Mouse (Mus musculus) liver, adult 2 months (tissue): ENCODE results near the gene Irf2. TPM values are rescaled to one million over a fixed set of nuclear protein-coding genes. Genes with fewer than 3 reads are reported as not detected.

Experiments
- DNase-seq: peaks from one replicate; pipeline ENCODE4 v3.0.0-alpha.2; 2011; ENCODE audit warnings: low read depth, low spot score; ENCODE audit errors: extremely low read depth
- H3K27ac ChIP-seq: fragments of 200-500 bp; replicated peaks from 2 replicates; pipeline ENCODE4 v1.5.1; 2012; ENCODE audit warnings: low read depth, mild to moderate bottlenecking, control low read depth, inconsistent platforms, low read length; ENCODE audit not compliant: insufficient read depth
- H3K27me3 ChIP-seq: fragments of 200-500 bp; 2 replicates; pipeline ENCODE4 v1.6.1; 2012; ENCODE audit warnings: mild to moderate bottlenecking, moderate library complexity, low read length, inconsistent platforms; ENCODE audit not compliant: control insufficient read depth, insufficient read depth
- H3K36me3 ChIP-seq: fragments of 200-500 bp; 2 replicates; pipeline ENCODE4 v1.6.1; 2012; ENCODE audit warnings: low read length, inconsistent platforms; ENCODE audit not compliant: control insufficient read depth, insufficient read depth
- H3K4me1 ChIP-seq: fragments of 200-500 bp; 2 replicates; pipeline ENCODE4 v1.6.1; 2011; ENCODE audit warnings: low read length; ENCODE audit not compliant: control insufficient read depth, insufficient read depth
- H3K4me3 ChIP-seq: fragments of 200-500 bp; 2 replicates; pipeline ENCODE4 v1.5.1; 2011; ENCODE audit warnings: low read depth, mild to moderate bottlenecking, control low read depth, low read length, moderate library complexity; ENCODE audit not compliant: insufficient read depth
- H3K79me2 ChIP-seq: fragments of 200-500 bp; 2 replicates; pipeline ENCODE4 v1.6.1; 2012; ENCODE audit warnings: inconsistent platforms, mild to moderate bottlenecking, low read length, moderate library complexity; ENCODE audit not compliant: control insufficient read depth, insufficient read depth
- H3K9ac ChIP-seq: fragments of 200-500 bp; 2 replicates; pipeline ENCODE4 v1.6.1; 2012; ENCODE audit warnings: low read depth, mild to moderate bottlenecking, control low read depth, inconsistent platforms, low read length
- CTCF ChIP-seq: fragments of 200-500 bp; IDR thresholded peaks from 2 replicates; pipeline ENCODE4 v1.5.1; 2011; ENCODE audit warnings: low read depth, low read length, control low read depth
- POLR2A ChIP-seq: fragments of 200-500 bp; IDR thresholded peaks from 2 replicates; pipeline ENCODE4 v1.6.1; 2011; ENCODE audit warnings: low read length, control low read depth; ENCODE audit not compliant: insufficient read depth; ENCODE audit errors: extremely low read depth
- WGBS: fragments of 180-500 bp; shearing (Covaris S2); methylation state at CpG from one replicate; pipeline ENCODE4 v1.1.7; 2018; 5-methylcytosine and 5-hydroxymethylcytosine counted together
- polyA plus RNA-seq: library from polyadenylated mRNA; depleted of rRNA; stranded (reverse); fragments of >200 nt; gene quantifications from 2 replicates; pipeline ENCODE4 v1.2.3, GENCODE M21; 2012
- total RNA-seq: library from RNA; depleted of rRNA; stranded (reverse); fragments of >200 nt; gene quantifications from 2 replicates; pipeline ENCODE4 v1.2.3, GENCODE M21; 2014

Gene Irf2
- total and polyA plus RNA-seq, 2 experiments, result 13.7 to 23.4 TPM

DNA sequence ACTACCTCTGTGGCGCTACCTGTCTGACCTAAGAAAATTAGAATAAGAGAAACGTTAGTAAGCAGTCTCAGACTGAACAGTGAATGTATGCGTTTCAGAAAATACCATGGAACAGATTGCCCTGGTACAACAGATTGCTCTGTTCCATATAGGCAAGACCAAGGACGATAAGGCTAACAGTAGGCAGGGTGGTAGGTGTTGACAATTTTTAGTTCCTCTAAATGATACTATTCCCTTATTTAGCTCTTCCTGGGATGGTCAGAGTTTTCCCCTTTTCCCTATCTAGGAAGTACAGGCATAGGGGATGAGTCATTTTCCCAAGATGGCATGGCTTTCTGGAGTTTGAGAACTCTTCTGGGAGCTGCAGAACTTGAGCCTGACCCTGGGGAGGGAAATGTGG lies 73.4 kb downstream of the Irf2 start:
- H3K79me2 ChIP-seq, result peaks cover 4% of the 10 kb centered on the region; the same call in 1 of the 2 replicates
- TF ChIP-seq POLR2A (no peak), CTCF (no peak)
- H3K4me3 ChIP-seq, result no peak overlapping the region
- H3K27me3 ChIP-seq, result no peaks in the 10 kb centered on the region
- peaks cover 3% of the 10 kb centered on the region; the same call in 1 of the 2 replicates for H3K4me1 ChIP-seq
- H3K36me3 ChIP-seq, result peaks cover 67% of the 10 kb centered on the region
- no peak for DNase-seq
- H3K9ac ChIP-seq, result no peak overlapping the region
- 80% methylated on average over 4 of the region's 4 CpGs for WGBS
- H3K27ac ChIP-seq, result no peak overlapping the region

DNA sequence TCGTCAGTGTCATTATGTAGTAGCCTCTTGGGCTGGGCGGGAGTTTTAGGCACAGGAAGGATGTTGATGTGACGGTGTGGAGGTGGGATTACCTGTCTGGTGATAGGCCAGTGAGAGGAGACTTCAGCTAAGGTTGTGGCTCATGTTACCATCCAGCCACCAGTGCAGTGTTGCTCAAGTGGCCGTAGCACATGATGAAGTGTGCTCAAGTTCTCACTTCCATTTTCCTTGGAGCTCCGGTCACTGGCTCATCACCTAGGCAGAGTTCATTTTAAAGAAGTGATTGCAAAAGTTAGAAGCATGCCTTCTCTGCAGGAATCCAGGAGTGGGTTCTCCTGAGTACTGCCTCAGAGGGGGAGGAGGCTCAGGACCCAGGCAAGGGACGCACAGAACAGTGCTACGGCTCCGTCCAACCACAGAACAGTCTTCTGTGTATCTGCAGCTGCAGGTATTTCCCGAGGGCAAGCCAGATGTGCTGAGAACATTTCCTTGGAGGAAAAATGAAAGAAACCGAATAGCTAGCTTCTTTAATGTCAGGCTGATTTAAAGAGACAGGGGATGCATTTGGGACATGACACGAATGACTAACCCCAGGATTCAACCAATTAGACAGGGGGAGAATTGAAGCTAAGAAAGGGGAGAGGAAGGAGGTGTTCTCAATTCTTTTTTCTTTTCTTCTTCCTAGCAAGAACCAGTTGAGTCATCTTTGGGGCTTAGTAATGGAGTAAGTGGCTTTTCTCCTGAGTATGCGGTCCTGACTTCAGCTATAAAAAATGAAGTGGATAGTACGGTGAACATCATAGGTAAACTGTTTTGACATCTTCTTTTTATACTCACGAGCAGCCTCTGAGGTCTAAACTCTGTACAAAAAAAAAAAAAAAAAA lies 78.8 kb downstream of the Irf2 start:
- peaks cover 85% of the 10 kb centered on the region for H3K36me3 ChIP-seq
- TF ChIP-seq CTCF (no peak), POLR2A (no peak)
- no peak overlapping the region for H3K9ac ChIP-seq
- DNase-seq, result no peak
- peaks cover 9% of the 10 kb centered on the region; the same call in 1 of the 2 replicates for H3K79me2 ChIP-seq
- H3K27ac ChIP-seq, result no peak overlapping the region
- whole genome bisulfite sequencing, result 87% methylated on average over 14 of the region's 14 CpGs
- H3K4me1 ChIP-seq, result peaks cover 3% of the 10 kb centered on the region; the same call in 1 of the 2 replicates
- H3K27me3 ChIP-seq, result no peaks in the 10 kb centered on the region
- H3K4me3 ChIP-seq, result no peak overlapping the region

DNA sequence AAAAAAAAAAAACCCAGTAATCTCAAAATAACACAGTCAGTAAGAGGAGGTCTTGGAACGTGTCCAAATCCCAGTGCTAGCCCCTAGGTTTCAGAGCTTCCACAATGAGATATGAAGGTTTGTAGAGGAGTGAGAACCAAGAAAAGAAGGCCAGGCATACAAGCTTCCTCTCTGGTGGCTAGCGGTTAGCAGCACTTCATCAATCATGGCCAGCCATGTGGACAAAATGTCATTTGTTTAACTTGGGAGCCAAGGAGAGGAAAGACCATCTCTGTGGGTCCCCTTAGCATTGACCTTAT lies 79.4 kb downstream of the Irf2 start:
- WGBS, result 66% methylated on average over 2 of the region's 2 CpGs
- no peak for TF ChIP-seq CTCF
- no peak for TF ChIP-seq POLR2A
- Histone ChIP-seq H3K9ac (no peak overlapping the region), H3K4me1 (peaks cover 3% of the 10 kb centered on the region; the same call in 1 of the 2 replicates), H3K79me2 (peaks cover 14% of the 10 kb centered on the region; the same call in 1 of the 2 replicates), H3K36me3 (peaks cover 85% of the 10 kb centered on the region), H3K4me3 (no peak overlapping the region), H3K27ac (no peak overlapping the region), H3K27me3 (no peaks in the 10 kb centered on the region)
- DNase-seq, result no peak

DNA sequence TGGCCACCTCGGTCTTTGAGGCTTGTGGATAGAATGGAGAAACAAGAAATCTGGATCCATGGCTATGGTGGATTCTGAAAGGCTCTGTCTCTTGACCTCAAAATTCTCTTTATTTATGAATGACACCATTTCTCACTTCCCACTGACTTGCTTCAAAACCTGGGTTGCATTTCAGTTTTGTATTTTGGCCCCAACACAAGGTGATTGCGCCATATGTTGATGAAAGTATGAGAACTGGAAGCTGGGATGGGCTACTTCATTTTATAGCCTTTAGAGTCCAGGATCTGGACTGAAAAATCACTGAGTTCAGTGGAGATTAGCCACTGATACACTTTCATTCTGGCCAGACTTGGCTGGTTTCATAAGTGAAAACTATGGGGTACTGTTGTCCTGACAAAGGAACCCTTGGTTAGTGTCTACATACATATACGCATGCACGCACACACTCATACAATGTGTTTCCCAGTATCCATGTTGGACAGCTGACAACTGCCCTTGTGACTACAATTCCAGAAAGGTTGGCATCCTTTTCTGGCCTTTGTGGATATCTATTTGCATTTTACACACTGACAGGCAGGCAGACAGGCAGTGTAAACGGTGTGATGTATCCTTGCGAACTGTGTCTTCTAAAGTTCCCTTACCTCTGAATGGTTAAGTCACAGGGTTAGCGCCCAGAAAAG lies 89.3 kb downstream of the Irf2 start:
- Histone ChIP-seq H3K79me2 (peaks cover under 1% of the 10 kb centered on the region; the same call in 1 of the 2 replicates), H3K4me3 (no peak overlapping the region), H3K27ac (peak overlapping the region; percentile 72), H3K36me3 (peaks cover 28% of the 10 kb centered on the region), H3K9ac (peak overlapping the region; percentile 22), H3K27me3 (no peaks in the 10 kb centered on the region), H3K4me1 (peaks cover 21% of the 10 kb centered on the region)
- WGBS, result 38% methylated on average over 7 of the region's 7 CpGs
- no peak for TF ChIP-seq CTCF
- TF ChIP-seq POLR2A, result no peak
- DNase-seq, result peak; percentile 80

DNA sequence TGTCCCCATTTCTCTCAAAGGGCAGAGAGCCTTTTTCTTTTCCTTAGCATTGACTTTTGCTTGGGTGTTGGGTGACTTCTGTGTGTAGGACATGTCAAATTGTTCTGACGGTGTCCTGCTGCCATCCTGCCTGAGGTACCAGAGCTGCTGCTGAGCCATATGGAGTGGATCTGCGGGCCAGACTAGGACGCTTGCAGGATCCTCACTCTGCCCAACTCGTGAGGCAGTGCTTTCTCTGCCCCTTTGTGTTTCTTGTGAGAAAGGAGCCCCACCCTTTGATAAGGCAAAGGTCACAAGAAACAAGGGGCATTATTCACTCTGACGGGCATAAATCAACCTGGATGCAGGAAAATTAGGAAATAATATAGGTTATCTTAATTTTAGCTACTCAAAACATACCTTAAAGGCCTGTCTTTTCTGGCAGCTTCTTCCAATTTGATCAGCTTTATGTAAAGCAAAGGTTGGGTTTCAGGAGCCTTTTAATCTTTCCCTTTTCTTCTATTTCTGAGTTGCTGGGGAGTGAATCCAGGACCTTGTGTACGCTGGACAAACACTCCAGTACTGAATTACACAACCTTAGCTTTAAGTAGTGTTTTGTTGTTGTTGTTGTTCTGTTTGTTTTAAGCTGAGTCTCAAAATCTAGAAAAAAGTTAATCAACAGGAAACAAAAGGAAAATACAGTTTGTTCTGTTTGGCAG lies 90.0 kb downstream of the Irf2 start:
- H3K79me2 ChIP-seq, result no peaks in the 10 kb centered on the region; the same call in 1 of the 2 replicates
- no peak overlapping the region for H3K4me3 ChIP-seq
- peak overlapping the region; percentile 22 for H3K9ac ChIP-seq
- 38% methylated on average over 6 of the region's 6 CpGs for WGBS
- no peak for TF ChIP-seq POLR2A
- TF ChIP-seq CTCF, result no peak
- H3K36me3 ChIP-seq, result peaks cover 23% of the 10 kb centered on the region
- peak overlapping the region; percentile 76 for H3K27ac ChIP-seq
- no peaks in the 10 kb centered on the region for H3K27me3 ChIP-seq
- DNase-seq, result peak; percentile 81
- peaks cover 21% of the 10 kb centered on the region for H3K4me1 ChIP-seq
